Mouse (Mus musculus) small intestine, adult 2 months (tissue): ENCODE measurements at regions not wholly inside any gene's neighbourhood (a gene's known extent, or its start where the extent isn't known, plus 50 kb on each side); places are given as distances from the start of the nearest gene placed in this dataset.

ENCODE experiments used
- CTCF ChIP-seq: fragments of 200-500 bp; IDR thresholded peaks from 2 replicates; pipeline ENCODE4 v1.5.1; 2012; ENCODE audit warnings: low read depth, mild to moderate bottlenecking, control low read depth, inconsistent platforms, low read length, moderate library complexity, mixed read lengths; ENCODE audit not compliant: insufficient replicate concordance, insufficient read length; ENCODE audit errors: extremely low read depth
- POLR2A ChIP-seq: fragments of 200-500 bp; IDR thresholded peaks from 2 replicates; pipeline ENCODE4 v1.6.1; 2012; ENCODE audit warnings: low read depth, mild to moderate bottlenecking, control low read depth, inconsistent platforms, low read length, moderate library complexity

DNA sequence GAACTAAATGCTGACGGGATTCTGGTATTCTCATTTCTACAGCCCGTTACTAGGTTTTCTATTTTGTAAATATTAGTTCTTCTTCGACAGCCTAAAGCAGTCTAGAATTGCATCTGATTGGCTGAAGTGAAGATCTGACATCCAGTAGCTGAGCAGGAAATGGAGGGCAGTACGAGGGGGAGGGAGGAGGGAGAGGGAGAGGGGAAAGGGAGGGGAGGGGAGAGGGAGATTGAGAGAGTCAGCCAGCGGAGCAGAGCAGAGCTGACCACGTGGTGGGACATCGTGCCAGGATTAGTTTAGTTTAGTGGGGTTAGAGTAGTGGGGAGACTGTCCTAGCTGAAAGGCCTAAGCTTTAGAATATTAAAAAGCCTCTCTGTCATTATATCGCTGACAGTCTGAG, 141.8 kb downstream of the Katnal1 start:
- TF ChIP-seq CTCF (no peak), POLR2A (no peak)
